Mouse (Mus musculus): ENCODE measurements around the gene Gm20489. TPM values are rescaled to one million over a fixed set of nuclear protein-coding genes. Genes with fewer than 3 reads are reported as not detected.
A peak's percentile ranks its signal among the peaks of the same experiment; 100 is the strongest.

Gm20489 gene
- total RNA-seq, 4 experiments from 2014 or later = 1.2 TPM; not detected in 3

GRCm38 (mm10) chrX:101260441-101261325 is 8.1 kb downstream of the Gm20489 start:
- no peak for DNase-seq

DNA sequence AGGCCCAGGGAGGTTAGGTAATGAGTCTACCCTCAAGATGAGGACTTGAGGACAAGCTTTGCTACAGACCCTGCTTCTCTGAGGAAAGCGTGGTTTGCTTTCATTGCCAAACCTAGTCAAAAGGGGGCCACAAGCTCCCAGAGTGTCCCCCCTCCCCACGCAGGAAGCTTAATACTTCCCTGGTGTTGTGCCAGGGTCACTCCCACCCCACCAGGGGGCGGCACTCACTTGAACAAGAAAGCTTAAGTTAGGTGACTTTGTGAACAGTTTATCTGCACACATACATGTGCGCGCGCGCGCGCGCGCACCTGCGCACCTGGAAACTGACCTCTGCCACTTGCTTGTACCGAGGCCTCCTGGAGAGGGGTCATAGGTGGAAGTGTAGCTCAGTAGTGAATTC is 12.2 kb downstream of the Gm20489 start:
- no peak for DNase-seq

GRCm38 (mm10) chrX:101254740-101255139 is 14.1 kb downstream of the Gm20489 start:
- DNase-seq = no peak

- peak; percentile 85 for DNase-seq
Measured at GRCm38 (mm10) chrX:101253952-101254729, 14.7 kb downstream of the Gm20489 start, which contains the start of gene Foxo4. Gene Foxo4 (plus strand): TSS chrX:101254528.

DNA sequence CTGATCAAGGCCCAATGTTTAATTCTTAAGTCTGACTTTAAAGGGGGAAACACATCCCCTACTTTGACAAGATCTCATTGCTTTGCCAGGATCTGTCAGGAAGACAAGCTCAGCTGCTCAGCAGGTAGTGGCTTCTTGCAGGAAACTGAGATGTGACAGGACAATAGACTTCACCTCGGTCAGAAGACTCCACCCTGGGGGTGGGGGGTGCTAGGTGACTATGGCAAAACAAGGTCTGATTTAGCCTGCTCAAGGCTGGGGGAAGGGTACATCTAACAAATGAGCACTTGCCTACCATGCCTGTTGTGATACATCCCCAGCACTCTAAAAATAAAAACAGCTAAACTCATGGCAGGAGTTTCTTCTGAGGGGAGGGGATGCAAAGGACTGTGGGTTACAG is 23.8 kb downstream of the Gm20489 start:
- no peak for DNase-seq

DNA sequence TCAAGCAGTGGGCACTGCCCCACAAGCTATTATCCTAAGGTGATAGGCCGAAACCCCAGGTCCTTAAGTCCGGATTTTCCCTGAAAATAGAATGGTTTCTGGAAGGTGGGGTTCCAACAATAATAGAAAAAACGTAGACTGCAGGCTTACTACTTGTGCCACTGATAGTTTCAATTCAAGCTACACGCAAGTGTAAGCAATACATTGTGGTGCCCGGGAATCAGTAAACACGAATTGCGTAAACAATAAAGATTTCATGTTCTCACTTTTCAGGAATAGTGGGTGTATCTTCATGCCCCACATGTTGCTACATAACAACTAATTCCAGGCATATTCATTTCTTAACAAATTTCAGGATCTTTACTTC is 46.0 kb downstream of the Gm20489 start:
- no peak for DNase-seq

- DNase-seq = peak; percentile 86
Measured at GRCm38 (mm10) chrX:101221834-101222795, 46.7 kb downstream of the Gm20489 start, which contains the start of gene Snx12. Gene Snx12 (minus strand): TSS chrX:101222563.

Other genes starting within 250 kb of the Gm20489 start
- gene Tex11, start 209.4 kb downstream of the Gm20489 start, total RNA-seq (2022) = not detected
- 1 to 10 TPM in 2 of 4 experiments, under 1 TPM in 2; 0.42 to 1.5 (median 0.98) TPM for gene Slc7a3, start 183.0 kb downstream of the Gm20489 start, total RNA-seq (2022)
- gene Snx12, start 46.5 kb downstream of the Gm20489 start, total RNA-seq (2022) = 10 to 100 TPM; 49.1 to 69.9 (median 64.8) TPM
- gene Foxo4, start 14.5 kb downstream of the Gm20489 start, total RNA-seq (2022) = 10 to 100 TPM; 34.8 to 37.6 (median 36.7) TPM
- gene Gm614, start 5.0 kb downstream of the Gm20489 start, total RNA-seq (2022) = not detected
- 1 to 10 TPM; 4.7 to 6.7 (median 6.5) TPM for gene Il2rg, start 768 bp downstream of the Gm20489 start, total RNA-seq (2022)
- 10 to 100 TPM; 28.9 to 61.1 (median 42.5) TPM for gene Med12, start 5.0 kb upstream of the Gm20489 start, total RNA-seq (2022)
- gene Nlgn3, start 30.1 kb upstream of the Gm20489 start, total RNA-seq (2022) = 10 to 100 TPM; 23.5 to 27.3 (median 25.8) TPM
- under 1 TPM in 1 of 4 experiments, not detected in 3; 0.48 TPM for gene Gjb1, start 107.4 kb upstream of the Gm20489 start, total RNA-seq (2022)
- 100 to 1,000 TPM in 2 of 4 experiments, 10 to 100 TPM in 2; 87.4 to 124 (median 103) TPM for gene Zmym3, start 151.8 kb upstream of the Gm20489 start, total RNA-seq (2022)
- 100 to 1,000 TPM; 175 to 204 (median 197) TPM for gene Nono, start 160.3 kb upstream of the Gm20489 start, total RNA-seq (2022)
- 1 to 10 TPM in 1 of 4 experiments, under 1 TPM in 3; 0.38 to 1.3 (median 0.67) TPM for gene Itgb1bp2, start 180.1 kb upstream of the Gm20489 start, total RNA-seq (2022)